ENCODE assay signal across 2 mouse cellular contexts in the genomic region with DNA sequence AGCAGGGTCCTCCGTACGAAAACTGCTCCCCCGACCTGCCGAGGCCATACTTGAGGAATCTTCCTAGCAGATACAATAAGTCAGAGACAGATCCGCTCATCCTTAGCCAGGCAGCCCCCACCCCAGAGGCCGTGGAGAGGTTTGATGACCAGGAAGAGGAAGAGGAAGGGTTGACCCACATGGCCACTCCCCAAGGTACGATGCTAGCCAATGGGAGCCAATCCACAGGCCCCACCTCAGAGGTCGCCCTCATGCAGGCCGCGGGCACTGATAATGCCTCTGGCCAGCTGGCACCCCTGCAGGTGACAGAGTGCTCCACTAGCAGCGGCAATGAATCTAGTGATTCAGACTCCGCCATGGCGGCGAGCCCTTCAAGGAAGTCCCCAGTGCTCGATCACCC.
TF ChIP-seq lines count a peak whose summit lies in the region.

No protein-coding gene starts in this region.

TF ChIP-seq in CH12.LX, 34 proteins besides CTCF, POLR2A, EP300 and RAD21 (continued from another document):
- TF ChIP-seq MAX (IDR thresholded peaks at IDR 0.05; ENCODE audit: low read length) (no peak), UBTF (IDR thresholded peaks at IDR 0.05; ENCODE audit: low read depth, low read length) (no peak), HCFC1 (IDR thresholded peaks at IDR 0.05; ENCODE audit: low read depth, low read length) (peak; percentile 55), IRF4 (IDR thresholded peaks at IDR 0.05; ENCODE audit: low read depth, low read length) (no peak), PAX5 (IDR thresholded peaks at IDR 0.05; ENCODE audit: low read length) (no peak), CHD1 (IDR thresholded peaks at IDR 0.05; ENCODE audit: low read depth, low read length) (no peak), TCF12 (IDR thresholded peaks at IDR 0.05; ENCODE audit: low read depth, low read length) (peak; percentile 39; the same call in 1 of the 2 replicates), ELF1 (IDR thresholded peaks at IDR 0.05; ENCODE audit: low read depth, low read length) (peak; percentile 84), NELFE (IDR thresholded peaks at IDR 0.05; ENCODE audit: low read depth, low read length) (peak; percentile 75; the same call in 1 of the 2 replicates), KAT2A (IDR thresholded peaks at IDR 0.05; ENCODE audit: insufficient replicate concordance, low read length) (no peak), ZMIZ1 (IDR thresholded peaks at IDR 0.05; ENCODE audit: low read depth, low read length) (no peak), ZKSCAN1 (IDR thresholded peaks at IDR 0.05; ENCODE audit: borderline replicate concordance, low read depth, low read length) (no peak), ZC3H11A (IDR thresholded peaks at IDR 0.05; ENCODE audit: low read depth, low read length) (no peak), JUND (conservative IDR thresholded peaks at IDR 0.05; ENCODE audit: low read depth, low read length) (no peak), E2F4 (IDR thresholded peaks at IDR 0.05; ENCODE audit: insufficient replicate concordance, low read depth, low read length) (no peak), CHD2 (IDR thresholded peaks at IDR 0.05; ENCODE audit: low read length) (no peak), MAFK (IDR thresholded peaks at IDR 0.05; ENCODE audit: insufficient replicate concordance, low read length) (no peak), JUN (IDR thresholded peaks at IDR 0.05; ENCODE audit: insufficient read depth, low read depth, low read length) (no peak), BHLHE40 (IDR thresholded peaks at IDR 0.05; ENCODE audit: low read depth, low read length) (no peak), MXI1 (IDR thresholded peaks at IDR 0.05; ENCODE audit: low read depth, low read length) (peak; percentile 59; the same call in 1 of the 2 replicates), SIN3A (IDR thresholded peaks at IDR 0.05; ENCODE audit: low read length) (no peak; the same call in 1 of the 2 replicates), NRF1 (IDR thresholded peaks at IDR 0.05; ENCODE audit: low read depth, low read length) (no peak)

TF ChIP-seq in MEL, 35 proteins besides CTCF, POLR2A, EP300 and RAD21 (continued from another document):
- TF ChIP-seq BHLHE40 (IDR thresholded peaks at IDR 0.05; ENCODE audit: borderline replicate concordance, low read depth, low read length) = no peak
- TF ChIP-seq CHD1 (IDR thresholded peaks at IDR 0.05; ENCODE audit: low read depth, low read length) = no peak
